Mouse (Mus musculus) adrenal gland, adult 8-10 months (tissue): ENCODE results near the gene Chd2. TPM values are rescaled to one million over a fixed set of nuclear protein-coding genes. Genes with fewer than 3 reads are reported as not detected.

Source experiments
- DNase-seq: peaks from one replicate; pipeline ENCODE4 v3.0.0; 2022
- total RNA-seq, 4 experiments: library from RNA; stranded (reverse); gene quantifications; 2 replicates each; pipeline ENCODE4 v1.2.4; 2022

Gene Chd2
- total RNA-seq, 4 experiments from 2014 or later = 38.6 to 65.5 (median 49.7) TPM

DNA sequence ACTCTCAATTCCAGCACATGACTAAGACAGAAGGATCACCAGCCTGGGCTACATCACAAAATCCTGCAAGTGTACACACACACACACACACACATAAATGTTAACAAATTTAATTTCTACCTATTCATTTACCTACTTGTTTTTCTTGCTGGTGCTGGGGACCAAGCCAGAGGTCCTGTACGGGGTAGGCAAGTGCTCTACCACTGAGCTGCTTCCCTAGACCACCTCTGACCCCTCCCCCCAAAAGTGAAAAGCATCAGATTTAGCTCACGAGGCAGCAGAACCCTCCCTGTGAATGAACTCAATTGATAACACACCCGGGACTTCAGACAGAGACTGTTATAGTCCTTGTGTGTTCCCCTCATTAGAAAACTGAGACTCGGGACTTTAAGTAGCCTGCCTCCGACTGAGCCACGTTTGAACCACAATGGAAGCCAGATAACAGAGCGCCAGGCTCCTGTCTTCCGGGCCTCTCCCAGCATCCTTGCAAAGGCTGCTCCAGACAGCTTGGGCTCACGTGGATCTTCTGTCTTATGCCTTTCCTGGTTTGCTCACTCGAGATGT, 19.9 kb upstream of the Chd2 start:
- no peak for DNase-seq

DNA sequence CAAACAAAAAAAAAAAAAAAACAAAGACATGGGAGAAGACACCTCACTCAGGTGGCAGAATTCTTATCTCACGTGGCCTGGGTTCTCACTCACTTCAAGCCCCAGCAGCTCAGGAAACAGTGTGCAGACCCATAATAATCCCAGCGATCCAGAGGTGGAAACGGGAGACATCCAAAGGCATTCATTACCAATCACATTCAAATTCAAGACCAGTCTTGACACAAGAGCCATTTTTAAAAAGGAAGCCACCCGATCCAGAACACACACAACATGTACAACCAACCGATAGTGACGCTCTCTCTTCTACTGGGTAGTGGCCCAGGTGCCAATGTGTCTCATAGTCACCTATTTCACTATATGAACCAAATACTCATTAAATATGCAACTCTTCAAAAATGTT, 19.2 kb upstream of the Chd2 start:
- no peak for DNase-seq

DNA sequence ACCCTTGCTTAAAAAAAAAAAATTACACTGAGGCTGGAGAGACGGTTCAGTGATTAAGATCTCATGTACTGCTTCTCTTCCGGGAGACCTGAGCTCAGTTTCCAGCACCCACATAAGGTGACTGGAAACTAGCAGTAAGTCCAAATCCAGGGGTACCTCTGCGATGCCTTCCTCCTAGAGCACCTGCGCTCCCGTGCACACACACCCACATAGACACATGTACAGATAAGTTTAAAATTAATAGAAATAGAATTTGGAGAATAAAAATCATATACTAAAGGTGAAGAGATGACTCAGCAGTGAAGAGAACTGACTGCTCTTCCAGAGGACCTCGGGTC, 18.2 kb upstream of the Chd2 start:
- no peak for DNase-seq

DNA sequence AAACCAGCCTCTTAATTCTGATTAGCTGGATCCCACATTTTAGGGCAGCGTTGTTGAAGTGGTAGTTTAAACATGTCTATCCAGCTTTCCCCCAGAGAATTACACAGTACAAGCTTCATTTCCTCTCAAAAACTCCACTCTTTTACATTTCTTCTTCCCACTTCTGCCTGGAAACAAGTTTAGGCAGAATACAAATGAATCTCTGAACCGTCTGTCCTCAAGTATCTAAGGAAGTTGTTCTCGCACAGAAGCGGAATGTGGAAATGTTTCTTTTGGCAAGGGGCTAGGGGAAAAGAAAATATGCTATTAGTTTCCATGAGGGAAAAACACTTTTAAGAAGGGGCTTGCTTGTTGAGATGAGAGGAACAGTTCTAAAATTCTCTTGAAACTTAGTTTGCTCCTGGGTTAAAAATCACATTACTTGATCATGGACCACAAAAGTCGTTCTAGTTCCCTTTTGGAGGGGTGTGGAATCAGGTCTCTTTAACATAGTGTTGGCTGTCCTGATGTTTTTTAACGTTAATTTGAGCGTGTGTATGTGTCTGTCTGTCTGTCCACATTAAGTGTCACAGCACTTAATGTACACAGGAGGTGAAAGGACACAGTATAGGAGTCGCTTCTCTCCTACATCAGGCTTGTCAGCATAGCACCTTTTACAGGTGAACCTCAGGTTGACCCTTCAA, 17.7 kb upstream of the Chd2 start:
- DNase-seq = no peak

DNA sequence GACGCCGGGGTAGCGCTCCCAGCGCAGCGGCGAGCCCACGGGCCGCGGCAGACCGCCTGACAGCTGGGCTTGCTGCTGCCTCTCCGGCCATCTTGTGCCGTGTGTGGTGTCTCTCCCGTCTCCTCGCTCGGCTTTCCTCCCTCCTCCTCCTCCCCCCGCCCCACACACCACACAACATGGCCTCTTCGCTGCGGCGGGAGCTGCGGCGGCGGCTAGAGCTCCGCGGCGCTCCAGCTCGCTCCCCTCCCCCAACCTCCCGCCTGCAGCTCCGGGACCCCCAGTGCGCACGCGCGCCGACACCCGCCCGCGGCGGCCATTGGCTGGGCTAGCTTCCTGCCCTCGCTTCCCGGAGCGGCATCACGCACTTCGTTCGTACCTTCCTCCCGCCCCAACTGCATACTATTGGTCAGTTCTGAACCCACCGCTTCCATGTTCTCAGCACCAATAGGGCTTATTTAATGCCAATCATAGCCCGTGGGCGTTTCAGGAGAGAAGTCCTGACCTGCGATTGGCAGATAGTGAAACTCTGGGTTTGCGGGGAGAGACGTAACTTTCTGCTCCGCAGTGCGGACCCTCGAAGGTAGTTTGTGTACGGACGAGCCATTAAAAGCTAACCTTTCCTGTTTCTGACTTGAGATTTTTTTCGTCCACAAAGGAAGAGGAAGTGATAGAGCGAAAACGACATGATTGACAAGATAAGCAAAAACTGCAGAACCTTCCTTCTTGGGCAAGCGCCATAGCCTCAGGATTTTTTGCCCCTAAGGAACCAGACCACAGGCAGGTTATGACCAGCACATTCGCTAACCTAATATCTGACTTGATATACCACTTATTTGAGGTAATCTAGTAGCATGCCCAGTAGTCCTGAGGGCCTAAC, 16.9 kb upstream of the Chd2 start:
- peak; percentile 99 for DNase-seq

DNA sequence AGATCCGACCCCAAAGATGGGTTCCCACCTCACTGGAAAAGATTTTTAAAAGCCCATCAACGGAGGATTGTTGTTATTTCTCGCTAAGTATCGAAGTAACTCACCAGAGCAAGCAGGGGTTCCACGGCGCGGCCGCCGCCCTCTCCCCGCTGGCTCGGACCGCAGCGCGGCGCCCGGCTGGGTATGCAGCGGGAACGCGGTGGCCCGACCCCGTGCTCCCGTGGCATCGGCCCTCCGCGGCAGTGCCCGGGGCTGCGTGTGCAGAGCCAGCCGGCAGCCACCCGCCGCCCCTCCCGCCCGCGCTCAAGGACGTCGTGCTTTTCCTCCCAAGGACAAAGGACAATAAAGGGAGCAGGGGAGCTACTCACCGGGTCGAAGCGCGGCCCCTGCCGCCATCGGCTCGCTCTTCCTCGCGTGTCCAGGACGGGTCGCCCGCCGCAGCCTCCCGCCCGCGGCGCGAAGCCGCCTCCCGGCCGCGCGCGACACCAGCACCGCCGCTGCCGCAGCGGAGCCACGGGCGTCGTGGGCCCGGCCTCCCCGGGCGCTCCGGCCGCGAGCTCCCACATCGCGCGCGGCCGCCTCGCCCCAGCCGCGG, 16.1 kb upstream of the Chd2 start:
- DNase-seq = peak; percentile 77

DNA sequence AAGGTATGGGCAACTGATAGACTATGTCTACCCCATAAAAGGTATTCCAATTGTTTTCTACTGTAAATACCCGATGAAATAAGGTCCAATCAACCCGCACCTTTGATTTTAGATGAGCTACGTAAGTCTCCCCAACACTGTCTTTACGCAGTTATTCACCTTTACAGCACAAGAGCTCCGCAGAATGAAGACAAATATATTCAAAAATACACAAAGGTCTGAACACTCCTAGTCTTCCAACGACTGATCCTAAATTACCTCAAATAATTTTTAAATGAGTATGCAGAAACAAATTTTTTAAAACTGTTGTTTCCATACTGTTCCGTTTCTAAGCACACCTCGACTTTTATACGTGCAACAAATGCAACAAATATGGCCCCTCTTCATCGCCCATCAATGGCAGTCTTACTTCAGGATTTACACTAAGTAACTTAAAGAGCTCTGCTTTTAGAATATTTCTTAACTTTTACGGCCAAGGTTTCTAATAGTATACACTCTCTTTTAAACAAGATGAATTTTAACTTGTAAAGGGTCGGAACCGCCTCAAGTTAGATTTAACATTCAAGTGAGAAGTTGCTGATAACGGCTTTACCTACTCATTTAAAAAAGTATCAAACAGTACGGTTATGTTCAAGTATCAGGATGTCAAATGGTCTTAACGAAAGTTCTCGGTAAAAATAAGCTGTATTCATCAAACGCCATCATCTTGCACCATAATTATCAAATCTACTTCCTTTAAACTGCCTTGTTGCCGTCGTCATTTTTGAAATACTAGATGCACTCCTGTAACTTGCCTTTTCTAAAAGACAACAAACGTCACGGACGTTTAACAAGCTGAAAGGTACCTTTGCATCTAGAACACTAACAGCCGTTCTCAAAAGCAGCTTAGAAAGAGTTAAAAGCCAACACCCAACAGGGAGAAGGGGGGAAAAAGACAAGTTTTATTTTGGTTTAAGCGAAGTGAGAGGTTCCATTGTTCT, 15.3 kb upstream of the Chd2 start:
- no peak for DNase-seq

DNA sequence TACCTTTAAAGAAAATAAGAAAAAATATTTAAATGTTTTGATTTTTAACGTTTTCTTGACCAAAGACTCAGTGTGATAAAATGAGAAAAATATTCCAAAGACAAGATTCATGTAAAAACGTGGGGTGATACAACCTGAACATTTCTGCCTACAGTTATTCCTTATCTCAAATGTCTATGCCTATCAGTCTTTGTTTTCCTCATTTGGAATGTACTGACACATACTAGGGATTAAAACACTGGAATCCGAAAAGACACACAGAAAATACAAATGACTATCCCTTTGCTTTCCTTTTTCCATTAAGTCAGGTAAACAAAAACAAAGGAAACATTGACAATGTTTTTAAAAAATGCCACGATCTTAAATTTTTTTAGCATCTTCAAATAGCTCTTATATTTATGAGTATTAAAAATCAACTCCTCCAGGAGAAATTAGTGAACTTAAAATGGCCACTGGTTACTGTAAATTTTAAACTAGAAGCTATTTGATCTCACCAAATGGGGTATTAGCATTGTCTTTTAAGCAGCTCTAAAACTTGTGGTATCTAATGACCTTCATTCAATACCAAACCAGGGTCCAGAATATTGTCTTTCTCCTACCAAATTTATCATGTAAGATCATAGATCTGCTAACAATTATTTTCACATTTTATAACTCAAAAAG, 14.4 kb upstream of the Chd2 start:
- no peak for DNase-seq

DNA sequence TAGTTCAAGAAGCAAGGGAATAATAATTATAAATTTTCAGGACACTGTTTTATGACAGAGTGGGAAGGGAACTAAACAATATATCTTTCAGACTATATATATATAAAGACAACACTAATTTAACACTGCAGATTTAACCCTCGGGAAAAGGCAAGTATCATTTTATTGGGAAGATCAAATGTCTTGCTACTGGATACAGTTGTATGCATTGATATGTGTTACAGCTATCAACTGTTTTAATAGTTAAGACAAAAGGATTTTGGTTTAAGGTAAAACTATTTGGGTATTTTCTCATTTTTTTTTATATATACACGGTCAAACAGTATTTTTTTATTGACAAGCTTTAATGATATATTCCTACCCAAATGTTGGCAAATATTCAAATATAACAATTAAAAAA, 13.2 kb upstream of the Chd2 start:
- no peak for DNase-seq

DNA sequence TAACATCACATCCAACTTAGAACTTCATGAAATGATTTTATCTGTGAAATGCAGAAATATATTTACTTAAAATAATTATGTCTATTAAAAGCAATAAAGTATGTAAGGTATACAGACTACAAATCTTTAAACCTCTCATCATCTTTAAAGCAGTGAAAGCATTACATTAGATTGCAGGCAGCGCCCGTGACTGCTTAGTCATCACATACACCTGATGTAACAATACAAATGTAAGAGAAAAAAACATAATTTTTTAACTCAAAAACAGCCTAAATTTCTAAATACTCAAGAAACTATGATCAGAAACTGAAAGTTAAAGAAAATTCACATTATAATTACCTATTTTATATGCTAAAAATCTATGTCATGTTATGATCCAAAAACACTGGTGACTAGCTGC, 11.5 kb upstream of the Chd2 start:
- DNase-seq = no peak

DNA sequence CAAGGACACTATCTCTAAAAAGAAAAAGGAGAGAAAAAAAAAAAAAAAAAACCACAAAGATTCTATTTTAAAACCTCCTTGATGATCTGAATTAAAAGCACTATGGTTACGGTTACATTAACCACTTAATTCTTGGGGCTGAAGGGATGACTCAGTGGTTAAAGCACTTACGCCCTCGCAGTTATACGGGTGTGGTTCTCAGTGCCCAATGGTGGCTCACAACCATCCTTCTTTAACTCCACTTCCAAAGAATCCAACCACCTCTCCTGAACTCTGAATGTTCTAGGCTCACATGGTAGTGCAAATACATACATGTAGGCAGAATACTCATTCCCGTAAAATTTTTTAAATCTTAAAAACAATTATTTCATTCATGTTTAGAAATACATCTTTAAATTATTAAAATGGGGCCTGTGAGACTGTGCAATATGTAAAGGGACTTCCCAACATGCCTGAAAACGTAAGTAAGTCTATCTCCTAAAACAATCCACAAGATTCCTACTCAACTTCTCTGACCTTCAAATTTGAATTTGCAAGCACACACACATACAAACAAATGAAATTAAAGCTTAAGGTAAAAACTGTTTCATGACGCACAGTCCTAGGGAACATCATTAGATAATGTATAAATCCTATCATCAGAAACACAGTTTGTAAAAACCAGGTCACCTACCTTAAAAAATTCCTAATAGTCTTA, 10.6 kb upstream of the Chd2 start:
- no peak for DNase-seq

DNA sequence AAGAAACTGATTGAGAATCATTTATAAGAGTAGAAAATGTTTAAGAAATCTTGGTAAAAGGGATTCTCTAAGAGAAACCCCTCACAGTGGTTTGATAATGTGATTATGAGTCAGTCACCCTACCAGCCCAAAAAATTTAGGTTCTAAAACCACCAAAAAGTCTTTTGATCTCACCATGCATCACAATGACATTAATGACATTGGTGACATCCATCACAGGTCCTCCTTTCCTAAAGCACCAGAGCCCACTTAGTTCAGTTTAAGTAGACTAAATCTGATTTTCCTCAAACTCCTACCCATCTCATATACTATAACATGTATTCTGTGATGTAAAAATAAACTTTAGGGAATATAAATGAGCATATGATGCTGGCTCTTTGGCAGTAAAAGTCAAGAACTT, 9.7 kb upstream of the Chd2 start:
- DNase-seq = no peak

DNA sequence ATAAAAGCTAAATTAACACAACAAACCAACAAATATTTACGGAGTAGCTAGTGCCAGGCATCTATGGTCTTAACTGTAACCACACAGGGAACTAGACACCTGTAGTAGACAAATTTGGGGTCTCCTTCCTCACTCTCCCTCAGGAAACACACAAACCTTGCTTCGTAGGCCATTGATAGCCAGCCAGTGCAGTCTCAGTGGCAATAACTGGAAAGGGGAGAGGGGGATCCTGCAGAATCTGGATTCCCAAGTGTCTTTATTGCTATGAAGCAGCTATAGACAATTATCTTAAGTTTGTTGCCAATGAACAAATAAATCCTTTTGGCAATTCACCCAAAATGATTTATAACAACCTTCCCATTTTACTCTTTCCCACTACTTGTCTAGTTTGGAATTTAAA, 6.4 kb upstream of the Chd2 start:
- no peak for DNase-seq

DNA sequence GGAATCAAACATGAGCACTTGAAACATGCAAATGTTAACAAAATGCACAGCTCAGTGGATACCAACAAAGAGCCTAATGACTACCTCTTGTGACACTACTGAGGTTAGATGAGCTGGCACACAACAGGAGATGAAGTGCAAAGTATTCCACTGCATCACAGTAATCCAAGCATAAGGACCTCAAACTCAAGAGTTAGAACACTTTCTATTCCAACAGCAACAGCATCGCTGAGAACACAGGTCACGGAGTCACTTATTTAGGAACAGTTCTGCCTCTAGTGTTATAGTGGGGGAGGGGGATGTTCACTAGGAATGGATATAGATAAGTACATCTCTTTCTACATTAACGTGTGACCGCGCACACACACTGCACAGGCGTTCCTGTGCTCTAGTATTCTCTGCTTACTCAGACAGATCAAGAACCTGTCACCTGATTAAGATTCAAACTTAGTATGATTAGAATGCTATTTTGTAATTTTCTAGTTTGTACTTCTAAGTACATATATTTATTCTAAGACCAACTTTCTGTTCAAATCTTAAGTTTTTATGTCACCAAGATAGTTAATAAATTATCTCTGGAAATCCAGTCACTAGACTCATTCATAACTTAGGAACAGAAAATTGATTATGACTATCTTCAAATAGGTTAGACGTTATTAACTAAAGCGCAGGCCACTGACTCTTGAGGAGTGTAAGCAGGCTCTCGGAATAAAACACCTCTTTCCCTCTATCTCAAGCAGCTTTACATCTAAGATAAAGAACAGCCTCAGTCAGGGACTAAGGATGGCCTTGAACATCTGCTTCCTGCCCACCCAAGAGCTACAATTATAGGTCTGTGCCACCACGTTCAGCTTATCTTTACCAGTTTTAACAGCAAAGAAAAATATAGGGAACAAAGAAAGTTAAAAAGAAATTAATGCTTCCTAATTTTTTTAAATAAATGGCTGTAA, 5.2 kb upstream of the Chd2 start:
- DNase-seq = no peak

DNA sequence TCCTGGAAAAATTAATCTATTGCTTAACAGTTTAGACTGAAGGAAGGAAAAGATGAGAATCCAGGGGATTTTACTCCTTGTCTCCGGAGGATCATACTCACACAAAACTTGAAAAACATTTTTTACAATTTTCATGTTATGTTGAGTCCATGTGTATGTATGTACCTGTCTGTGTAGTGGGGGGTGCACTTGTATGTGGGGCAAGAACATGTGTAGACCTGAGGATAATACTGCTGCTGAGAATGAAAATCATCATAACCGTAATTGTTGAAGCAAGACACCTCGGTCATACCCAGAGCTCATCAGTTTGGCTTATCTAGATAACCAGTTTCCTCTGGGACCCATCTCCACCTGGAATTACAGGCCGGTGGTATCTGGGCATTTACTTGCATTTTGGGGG, 3.4 kb upstream of the Chd2 start:
- DNase-seq = no peak

DNA sequence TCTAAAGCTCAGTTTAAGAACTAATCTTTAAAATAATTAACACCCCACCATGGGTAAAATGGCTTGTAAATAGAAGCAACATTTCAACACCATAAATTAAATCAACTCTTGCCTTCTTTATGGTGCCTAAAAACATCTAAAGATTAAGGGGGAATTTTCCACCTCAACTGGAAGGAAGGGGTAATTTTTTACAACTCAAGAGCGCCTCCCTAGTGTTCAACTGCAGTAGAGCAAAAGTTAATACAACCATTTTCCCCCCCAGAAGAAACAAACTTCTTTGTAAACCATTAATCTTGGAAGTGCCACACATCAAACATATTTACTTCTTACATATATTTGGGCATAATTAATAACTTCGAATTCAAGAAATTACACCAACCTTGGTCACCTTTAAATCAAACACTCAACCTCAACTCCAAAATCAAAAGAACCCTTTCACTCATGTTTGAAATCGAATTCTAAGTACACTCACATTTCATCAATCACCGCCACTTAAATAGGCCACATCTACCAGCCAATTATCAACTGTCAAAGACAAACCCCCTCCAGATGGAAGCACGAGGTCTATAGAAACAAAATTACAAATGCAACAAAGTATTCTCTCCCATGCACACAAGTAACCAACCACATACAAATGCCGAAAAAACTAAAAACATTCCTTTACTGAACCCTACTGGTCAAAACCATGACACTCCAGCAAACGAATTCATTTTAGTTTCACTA, 662 bp upstream of the Chd2 start:
- no peak for DNase-seq

DNA sequence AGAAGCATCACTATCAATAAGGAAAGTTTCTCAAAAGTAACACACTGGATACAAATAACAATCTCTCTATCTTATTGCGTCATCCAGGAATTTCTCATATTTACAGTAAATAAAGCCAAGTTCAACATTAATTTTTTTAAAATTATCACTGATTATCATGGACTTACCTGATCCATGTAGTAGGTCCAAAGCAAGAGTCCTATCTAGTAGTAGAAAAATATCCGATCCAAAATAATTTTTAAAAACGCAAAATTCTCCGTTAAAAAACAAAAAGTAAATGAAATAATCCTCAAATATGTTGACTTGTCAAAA, 595 bp downstream of the Chd2 start:
- DNase-seq = no peak

DNA sequence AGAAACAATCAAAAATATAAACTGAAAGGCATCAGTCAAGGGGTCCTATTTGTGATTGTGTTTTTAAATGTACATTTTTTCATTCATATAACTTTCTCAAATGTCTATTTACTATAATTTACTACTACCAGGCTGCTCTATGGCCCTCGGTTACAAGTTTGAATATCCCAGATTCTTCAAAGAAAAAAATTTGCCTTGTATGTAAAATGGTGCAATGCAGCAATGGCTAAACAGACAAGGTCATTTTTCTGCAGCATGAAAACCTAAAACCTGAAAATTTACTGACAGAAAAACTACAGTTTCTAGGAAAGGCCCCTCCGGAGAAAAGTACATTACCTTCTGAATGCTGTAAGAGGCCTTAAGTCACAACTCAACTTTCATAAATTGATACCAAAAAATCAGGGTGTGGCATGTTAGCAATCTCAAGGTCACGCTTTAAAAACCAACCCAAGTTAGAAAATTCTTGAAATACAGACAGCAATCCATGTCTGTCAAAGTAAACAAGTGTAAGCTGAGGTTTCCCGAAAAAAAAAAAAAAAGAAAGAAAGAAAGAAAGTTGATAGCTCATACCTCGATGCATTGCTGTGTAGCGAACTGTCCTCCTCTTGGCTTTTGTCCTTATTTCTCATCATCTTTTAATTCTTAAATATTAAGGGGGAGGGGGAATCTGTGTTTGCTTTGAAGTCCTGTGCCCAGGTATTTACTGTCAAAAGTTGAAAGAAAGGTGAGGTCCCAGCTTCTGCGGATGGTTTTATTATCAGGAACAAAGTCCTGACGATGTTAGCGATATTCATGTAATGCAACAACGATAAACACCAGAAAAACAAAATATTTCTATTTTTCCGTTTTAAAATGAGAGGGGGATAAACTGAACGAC, 1.2 kb downstream of the Chd2 start:
- DNase-seq = no peak
